Mouse (Mus musculus) hindbrain, embryonic 16.5 days (tissue): Measurements from ENCODE around the gene Vamp8. TPM values are rescaled to one million over a fixed set of nuclear protein-coding genes. Genes with fewer than 3 reads are reported as not detected.
A peak's percentile ranks its signal among the peaks of the same experiment; 100 is the strongest.

ENCODE experiments used
- ATAC-seq: fragments of 200-750 bp; cut with Nextera tagmentation; 2 replicates; pipeline ENCODE4 v1.8.0; 2017; ENCODE audit warnings: moderate TSS enrichment, moderate library complexity
- H3K27ac ChIP-seq: fragments of 300-500 bp; sonication (generic); 2 replicates; pipeline ENCODE4 v1.5.1; 2014; ENCODE audit warnings: low read depth, mild to moderate bottlenecking, control low read depth, low read length, moderate library complexity
- H3K27me3 ChIP-seq: fragments of 300-500 bp; sonication (generic); replicated peaks from 2 replicates; pipeline ENCODE4 v1.6.1; 2014; ENCODE audit warnings: low read length; ENCODE audit not compliant: control insufficient read depth, insufficient read depth
- H3K36me3 ChIP-seq: fragments of 300-500 bp; sonication (generic); 2 replicates; pipeline ENCODE4 v1.6.1; 2014; ENCODE audit warnings: mild to moderate bottlenecking, low read length, moderate library complexity, mixed read lengths; ENCODE audit not compliant: control insufficient read depth, insufficient read depth
- H3K4me1 ChIP-seq: fragments of 300-500 bp; sonication (generic); 2 replicates; pipeline ENCODE4 v1.6.1; 2014; ENCODE audit warnings: low read depth, low read length; ENCODE audit not compliant: control insufficient read depth, insufficient read depth
- H3K4me2 ChIP-seq: fragments of 300-500 bp; sonication (generic); 2 replicates; pipeline ENCODE4 v1.6.1; 2014; ENCODE audit warnings: mild to moderate bottlenecking, low read length, control low read depth, moderate library complexity
- H3K4me3 ChIP-seq: fragments of 300-500 bp; sonication (generic); 2 replicates; pipeline ENCODE4 v1.5.1; 2014; ENCODE audit warnings: mild to moderate bottlenecking, low read length, control low read depth, moderate library complexity
- H3K9ac ChIP-seq: fragments of 300-500 bp; sonication (generic); 2 replicates; pipeline ENCODE4 v1.6.1; 2014; ENCODE audit warnings: low read depth, mild to moderate bottlenecking, control low read depth, low read length, moderate library complexity
- H3K9me3 ChIP-seq: fragments of 300-500 bp; sonication (generic); 2 replicates; pipeline ENCODE4 v1.6.1; 2014; ENCODE audit warnings: mild to moderate bottlenecking, low read length, moderate library complexity; ENCODE audit not compliant: control insufficient read depth
- WGBS: fragments of 180-500 bp; shearing (Covaris S2); extraction: QIAGEN DNeasy Blood & Tissue Kit; methylation state at CpG from one replicate; pipeline ENCODE4 v1.1.7; 2014; 5-methylcytosine and 5-hydroxymethylcytosine counted together
- polyA plus RNA-seq: library from polyadenylated mRNA; unstranded; fragments of >200 nt; fragmentation: Nextera tagmentation; extraction: Ambion mirVana; gene quantifications from 2 replicates; pipeline ENCODE4 v1.2.1, GENCODE M21; 2015

Vamp8 gene
- polyA plus RNA-seq = 28.5 and 29.4 TPM in 2 replicates

GRCm38 (mm10) chr6:72389941-72390771 lies at the start of gene Vamp8:
Vamp8 (minus strand) TSS chr6:72390703.
- no peaks in the 10 kb centered on the region for H3K36me3 ChIP-seq
- no peaks in the 10 kb centered on the region for H3K9me3 ChIP-seq
- peak; percentile 45; the same call in 1 of the 2 replicates for ATAC-seq
- peak within 1 kb of the TSS; percentile 28 for H3K9ac ChIP-seq
- H3K27me3 ChIP-seq = peaks cover 3% of the 10 kb centered on the region
- H3K4me3 ChIP-seq = peak within 1 kb of the TSS; percentile 29
- peak within 1 kb of the TSS; percentile 40 for H3K27ac ChIP-seq
- H3K4me2 ChIP-seq = peak within 1 kb of the TSS; percentile 54
- 3% methylated on average over 31 of the region's 33 CpGs for WGBS
- H3K4me1 ChIP-seq = peaks cover 10% of the 10 kb centered on the region; the same call in 1 of the 2 replicates

DNA sequence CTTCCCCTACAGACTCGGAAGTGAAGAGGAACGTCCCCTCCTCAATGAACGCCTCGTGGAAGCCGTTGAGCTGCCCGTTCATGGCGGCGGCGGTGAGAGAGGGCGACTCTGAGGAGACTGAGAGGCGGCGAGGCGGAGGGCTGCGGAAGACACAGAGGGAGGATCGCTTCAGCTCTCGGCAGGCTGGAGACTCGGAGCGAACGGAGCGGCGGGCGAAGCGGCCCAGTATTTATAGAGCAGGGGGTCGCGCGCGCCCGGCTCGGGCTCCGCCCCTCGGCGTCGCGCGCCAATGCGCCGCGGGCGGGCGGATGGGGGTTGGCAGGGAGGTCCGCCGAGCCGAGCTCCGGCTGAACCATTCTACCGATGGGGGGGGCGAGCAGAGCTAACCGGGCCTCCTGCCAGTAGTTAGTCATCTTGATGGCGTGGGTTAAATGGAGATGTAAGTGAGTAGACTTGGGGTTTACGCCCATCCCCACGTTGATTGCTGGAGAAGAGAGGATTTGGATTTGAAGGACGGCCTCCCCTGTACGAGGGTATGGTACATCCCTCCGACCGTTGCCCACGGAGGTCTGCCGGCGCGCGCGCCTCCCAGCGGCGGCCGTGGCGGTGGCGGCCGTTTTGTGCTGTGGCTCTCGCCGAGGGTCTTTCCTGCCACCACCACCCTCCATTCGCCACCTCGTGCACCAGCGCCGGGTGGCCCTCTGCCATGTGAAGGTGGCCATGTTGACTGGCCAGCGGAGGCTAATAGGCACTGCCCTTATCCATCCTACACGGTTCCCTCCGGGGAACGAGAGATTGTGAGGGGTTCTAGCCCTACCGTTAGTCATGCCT lies 49.1 kb upstream of the Vamp8 start, which contains the start of gene Mat2a:
Gene Mat2a (minus strand): TSS at position 204 of the 831 bp plus-strand sequence.
- no peaks in the 10 kb centered on the region for H3K9me3 ChIP-seq
- H3K4me1 ChIP-seq = peaks cover 30% of the 10 kb centered on the region
- peaks cover 22% of the 10 kb centered on the region for H3K36me3 ChIP-seq
- H3K27me3 ChIP-seq = no peaks in the 10 kb centered on the region
- H3K4me2 ChIP-seq = peak within 1 kb of the TSS; percentile 77
- H3K9ac ChIP-seq = peak within 1 kb of the TSS; percentile 100
- H3K4me3 ChIP-seq = peak within 1 kb of the TSS; percentile 98
- H3K27ac ChIP-seq = peak within 1 kb of the TSS; percentile 100
- WGBS = under 1% methylated on average over 66 of the region's 77 CpGs
- ATAC-seq = peak; percentile 94

GRCm38 (mm10) chr6:72438862-72439354 lies 48.4 kb upstream of the Vamp8 start:
- H3K27ac ChIP-seq = peak overlapping the region; percentile 100
- peak overlapping the region; percentile 98 for H3K4me3 ChIP-seq
- H3K9ac ChIP-seq = peak overlapping the region; percentile 100
- H3K36me3 ChIP-seq = peaks cover 26% of the 10 kb centered on the region
- 0% methylated on average over 34 of the region's 57 CpGs for WGBS
- ATAC-seq = peak; percentile 35
- no peaks in the 10 kb centered on the region for H3K9me3 ChIP-seq
- H3K4me2 ChIP-seq = peak overlapping the region; percentile 72
- H3K4me1 ChIP-seq = peaks cover 30% of the 10 kb centered on the region
- H3K27me3 ChIP-seq = no peaks in the 10 kb centered on the region

DNA sequence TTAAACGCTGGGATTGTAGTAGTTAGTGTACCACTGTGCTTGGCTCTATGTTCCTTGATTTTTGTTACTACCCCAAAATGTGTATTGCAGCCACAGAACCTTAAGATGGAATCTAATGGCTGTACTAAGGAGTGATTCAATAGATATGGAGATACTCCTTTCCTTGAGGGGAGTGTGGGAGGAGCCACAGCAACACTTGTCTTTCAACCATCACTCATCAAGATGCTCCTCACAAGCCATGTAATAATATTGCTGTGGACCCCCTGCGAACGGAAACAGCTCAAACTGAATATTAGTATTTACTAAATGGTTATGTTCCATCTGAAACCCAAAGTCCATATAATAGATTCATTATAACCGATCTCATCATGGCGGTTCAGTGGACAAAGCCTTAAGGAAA lies 47.7 kb upstream of the Vamp8 start:
- peak overlapping the region; percentile 39; the same call in 1 of the 2 replicates for H3K27ac ChIP-seq
- no peak for ATAC-seq
- H3K36me3 ChIP-seq = peaks cover 26% of the 10 kb centered on the region
- H3K9me3 ChIP-seq = no peaks in the 10 kb centered on the region
- peak overlapping the region; percentile 98 for H3K4me3 ChIP-seq
- 1% methylated on average over 5 of the region's 5 CpGs for WGBS
- peak overlapping the region; percentile 100 for H3K9ac ChIP-seq
- H3K4me2 ChIP-seq = peak overlapping the region; percentile 72
- H3K4me1 ChIP-seq = peaks cover 30% of the 10 kb centered on the region
- no peaks in the 10 kb centered on the region for H3K27me3 ChIP-seq

DNA sequence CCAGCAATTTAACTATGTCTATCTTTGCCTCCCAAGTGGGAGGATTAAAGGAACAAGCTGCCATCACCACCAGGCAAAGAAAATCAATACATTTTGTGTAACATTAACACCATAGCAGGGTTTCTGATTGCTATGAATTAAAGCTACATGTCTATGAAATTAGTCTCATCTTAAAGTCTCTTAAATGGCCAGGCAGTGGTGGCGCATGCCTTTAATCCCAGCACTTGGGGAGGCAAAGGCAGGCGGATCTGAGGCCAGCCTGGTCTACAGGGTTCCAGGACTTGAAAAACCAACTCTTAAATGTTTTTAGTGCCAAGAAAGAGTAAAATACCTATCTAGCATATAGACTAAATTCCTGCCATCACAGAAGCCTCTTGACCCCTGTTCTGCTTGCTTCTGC lies 41.6 kb upstream of the Vamp8 start:
- Histone ChIP-seq H3K4me1 (peaks cover 12% of the 10 kb centered on the region), H3K9ac (no peak overlapping the region), H3K9me3 (no peaks in the 10 kb centered on the region), H3K36me3 (peaks cover 46% of the 10 kb centered on the region), H3K27ac (no peak overlapping the region), H3K27me3 (no peaks in the 10 kb centered on the region), H3K4me2 (no peak overlapping the region), H3K4me3 (no peak overlapping the region)
- WGBS = 88% methylated on average over 2 of the region's 2 CpGs
- ATAC-seq = no peak

DNA sequence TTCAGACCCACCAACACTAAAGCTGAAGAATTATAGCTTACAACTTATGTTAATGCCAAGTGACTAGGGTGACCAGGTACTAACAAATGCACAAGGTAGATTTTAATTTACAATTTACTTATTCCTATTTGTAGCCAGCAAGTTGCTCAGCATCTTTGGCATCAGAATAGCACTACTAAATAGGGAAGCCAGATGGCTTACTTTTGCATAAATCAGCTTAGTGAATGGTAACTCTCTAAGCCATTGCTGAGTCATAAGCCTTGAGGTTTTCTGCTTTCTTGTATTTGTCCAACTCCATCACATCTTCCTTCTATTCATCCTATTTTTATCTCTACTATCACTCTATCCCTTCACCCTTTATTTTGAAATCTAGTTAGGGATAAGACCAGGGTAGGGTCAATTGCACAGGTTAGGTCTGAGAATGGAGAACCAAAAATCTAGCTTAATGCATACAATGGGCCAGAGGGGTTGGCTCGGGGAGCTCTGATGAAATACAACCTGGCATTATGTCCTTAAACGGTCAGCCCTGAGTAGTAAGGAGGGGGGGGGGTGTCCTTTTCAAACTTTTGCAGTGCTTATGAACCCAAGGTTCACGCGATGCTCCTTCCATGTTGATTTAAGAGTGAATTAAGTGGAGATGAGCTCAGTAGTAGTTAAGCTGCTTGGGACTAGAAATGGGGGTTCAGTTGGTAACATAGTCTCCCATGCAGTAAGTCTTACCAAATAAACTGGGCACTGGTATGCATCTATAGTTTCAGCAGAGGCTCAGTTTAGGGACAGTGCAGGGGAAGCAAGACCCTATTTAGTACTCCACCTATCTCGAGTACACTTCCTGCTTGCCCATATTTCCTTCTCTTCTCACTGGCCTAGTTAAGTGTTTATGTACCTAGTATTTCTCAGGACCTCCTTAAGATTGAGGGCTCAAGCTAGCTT lies 40.8 kb upstream of the Vamp8 start:
- peak; percentile 24; the same call in 1 of the 2 replicates for ATAC-seq
- 39% methylated on average over 5 of the region's 5 CpGs for WGBS
- Histone ChIP-seq H3K4me1 (peaks cover 4% of the 10 kb centered on the region), H3K4me3 (no peak overlapping the region), H3K4me2 (no peak overlapping the region), H3K27ac (0 out of 2 replicates have a peak overlapping the region, but pooled peaks have one; percentile 5), H3K27me3 (no peaks in the 10 kb centered on the region), H3K36me3 (peaks cover 43% of the 10 kb centered on the region), H3K9ac (no peak overlapping the region), H3K9me3 (no peaks in the 10 kb centered on the region)

- no peak overlapping the region for H3K27ac ChIP-seq
- H3K36me3 ChIP-seq = peaks cover 38% of the 10 kb centered on the region
- WGBS = 88% methylated on average over 21 of the region's 21 CpGs
- ATAC-seq = no peak
- no peaks in the 10 kb centered on the region for H3K9me3 ChIP-seq
- no peak overlapping the region for H3K4me3 ChIP-seq
- no peak overlapping the region for H3K4me2 ChIP-seq
- no peak overlapping the region for H3K9ac ChIP-seq
- H3K4me1 ChIP-seq = no peaks in the 10 kb centered on the region
- no peaks in the 10 kb centered on the region for H3K27me3 ChIP-seq
Measured at GRCm38 (mm10) chr6:72429061-72429842, 38.7 kb upstream of the Vamp8 start.

DNA sequence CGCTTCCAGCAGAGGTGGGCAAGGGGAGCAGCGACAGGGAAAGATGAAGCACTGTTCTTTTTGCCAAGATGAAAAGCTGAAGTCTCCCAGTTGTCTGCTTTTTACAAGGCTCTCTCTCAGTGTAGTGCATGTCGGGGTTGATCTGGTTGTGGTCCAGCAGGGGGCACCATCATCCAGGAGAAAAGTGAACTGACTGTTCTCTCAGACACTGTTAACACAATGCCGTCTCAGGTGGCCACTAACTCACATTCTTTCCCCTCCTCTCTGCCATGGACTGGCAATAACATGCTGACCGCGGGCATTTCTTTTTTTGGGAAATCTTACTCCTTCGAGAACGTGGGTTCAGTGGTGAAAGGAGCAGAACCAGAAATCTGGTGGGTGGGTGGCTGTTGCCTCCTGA lies 37.5 kb upstream of the Vamp8 start:
- ATAC-seq = peak; percentile 85
- H3K4me1 ChIP-seq = no peaks in the 10 kb centered on the region
- H3K27ac ChIP-seq = no peak overlapping the region
- no peaks in the 10 kb centered on the region for H3K9me3 ChIP-seq
- H3K4me2 ChIP-seq = no peak overlapping the region
- 39% methylated on average over 8 of the region's 8 CpGs for WGBS
- no peaks in the 10 kb centered on the region for H3K27me3 ChIP-seq
- H3K9ac ChIP-seq = no peak overlapping the region
- peaks cover 42% of the 10 kb centered on the region for H3K36me3 ChIP-seq
- H3K4me3 ChIP-seq = no peak overlapping the region
